Mouse (Mus musculus): ENCODE measurements around the gene Gm9903. TPM values are rescaled to one million over a fixed set of nuclear protein-coding genes. Genes with fewer than 3 reads are reported as not detected.

Gene Gm9903
- polyA plus RNA-seq, 1 experiment from 2014 or later = 0.12 TPM

- Histone ChIP-seq H3K9ac (ENCODE audit: low read depth, low read length) (peak overlapping the region; percentile 67), H3K4me1 (ENCODE audit: control insufficient read depth, low read depth, low read length) (peaks cover 59% of the 10 kb centered on the region), H3K4me3 (ENCODE audit: low read depth, low read length) (peak overlapping the region; percentile 83), H3K27me3 (ENCODE audit: control insufficient read depth, insufficient read depth, low read depth, low read length) (no peaks in the 10 kb centered on the region), H3K9me3 (replicated peaks; ENCODE audit: control insufficient read depth, low read length) (no peaks in the 10 kb centered on the region), H3K4me2 (ENCODE audit: low read depth, low read length) (peak overlapping the region; percentile 78), H3K27ac (ENCODE audit: low read length) (peak overlapping the region; percentile 81), H3K36me3 (ENCODE audit: control insufficient read depth, insufficient read depth) (peaks cover 37% of the 10 kb centered on the region)
- WGBS (ENCODE audit: insufficient replicate concordance) = 6% methylated on average over 9 of the region's 9 CpGs
- no peak for ATAC-seq (ENCODE audit: low read depth)
Observed at GRCm38 (mm10) chr5:33652783-33653173, 23.1 kb downstream of the Gm9903 start.

- Histone ChIP-seq H3K4me2 (ENCODE audit: low read depth, low read length) (no peak overlapping the region), H3K4me1 (ENCODE audit: control insufficient read depth, low read depth, low read length) (peaks cover 59% of the 10 kb centered on the region), H3K9ac (ENCODE audit: low read depth, low read length) (no peak overlapping the region), H3K27me3 (ENCODE audit: control insufficient read depth, insufficient read depth, low read depth, low read length) (no peaks in the 10 kb centered on the region), H3K9me3 (replicated peaks; ENCODE audit: control insufficient read depth, low read length) (no peaks in the 10 kb centered on the region), H3K4me3 (ENCODE audit: low read depth, low read length) (no peak overlapping the region), H3K27ac (ENCODE audit: low read length) (no peak overlapping the region), H3K36me3 (ENCODE audit: control insufficient read depth, insufficient read depth) (peaks cover 22% of the 10 kb centered on the region)
- 89% methylated on average over 13 of the region's 13 CpGs for WGBS (ENCODE audit: insufficient replicate concordance)
- no peak for ATAC-seq (ENCODE audit: low read depth)
Observed at GRCm38 (mm10) chr5:33654424-33654823, 24.7 kb downstream of the Gm9903 start.

- peaks cover 58% of the 10 kb centered on the region for H3K4me1 ChIP-seq (ENCODE audit: control insufficient read depth, low read depth, low read length)
Observed at GRCm38 (mm10) chr5:33655251-33655840, 25.6 kb downstream of the Gm9903 start.

GRCm38 (mm10) chr5:33656739-33657138, 27.0 kb downstream of the Gm9903 start:
- Histone ChIP-seq H3K4me3 (ENCODE audit: low read depth, low read length) (peak overlapping the region; percentile 94), H3K9ac (ENCODE audit: low read depth, low read length) (peak overlapping the region; percentile 94), H3K4me1 (ENCODE audit: control insufficient read depth, low read depth, low read length) (peaks cover 51% of the 10 kb centered on the region), H3K27me3 (ENCODE audit: control insufficient read depth, insufficient read depth, low read depth, low read length) (no peaks in the 10 kb centered on the region), H3K9me3 (replicated peaks; ENCODE audit: control insufficient read depth, low read length) (no peaks in the 10 kb centered on the region), H3K27ac (ENCODE audit: low read length) (peak overlapping the region; percentile 98), H3K4me2 (ENCODE audit: low read depth, low read length) (peak overlapping the region; percentile 95), H3K36me3 (ENCODE audit: control insufficient read depth, insufficient read depth) (peaks cover 29% of the 10 kb centered on the region)
- no peak for ATAC-seq (ENCODE audit: low read depth)
- WGBS (ENCODE audit: insufficient replicate concordance) = 8% methylated on average over 1 of the region's 1 CpGs

More at GRCm38 (mm10) chr5:33655251-33655840, 25.6 kb downstream of the Gm9903 start:
- H3K9ac ChIP-seq (ENCODE audit: low read depth, low read length) = no peak overlapping the region
- no peaks in the 10 kb centered on the region for H3K27me3 ChIP-seq (ENCODE audit: control insufficient read depth, insufficient read depth, low read depth, low read length)
- H3K36me3 ChIP-seq (ENCODE audit: control insufficient read depth, insufficient read depth) = peaks cover 18% of the 10 kb centered on the region
- H3K27ac ChIP-seq (ENCODE audit: low read length) = no peak overlapping the region
- WGBS (ENCODE audit: insufficient replicate concordance) = 82% methylated on average over 10 of the region's 10 CpGs
- no peak overlapping the region for H3K4me2 ChIP-seq (ENCODE audit: low read depth, low read length)
- H3K4me3 ChIP-seq (ENCODE audit: low read depth, low read length) = no peak overlapping the region
- no peak for ATAC-seq (ENCODE audit: low read depth)
- H3K9me3 ChIP-seq (replicated peaks; ENCODE audit: control insufficient read depth, low read length) = no peaks in the 10 kb centered on the region

GRCm38 (mm10) chr5:33657251-33657786, 27.6 kb downstream of the Gm9903 start:
- H3K9ac ChIP-seq (ENCODE audit: low read depth, low read length) = peak overlapping the region; percentile 94
- peak; percentile 30 for ATAC-seq (ENCODE audit: low read depth)
- H3K27me3 ChIP-seq (ENCODE audit: control insufficient read depth, insufficient read depth, low read depth, low read length) = no peaks in the 10 kb centered on the region
- H3K4me2 ChIP-seq (ENCODE audit: low read depth, low read length) = peak overlapping the region; percentile 95
- peak overlapping the region; percentile 94 for H3K4me3 ChIP-seq (ENCODE audit: low read depth, low read length)
- WGBS (ENCODE audit: insufficient replicate concordance) = under 1% methylated on average over 32 of the region's 32 CpGs
- peak overlapping the region; percentile 98 for H3K27ac ChIP-seq (ENCODE audit: low read length)
- peaks cover 51% of the 10 kb centered on the region for H3K4me1 ChIP-seq (ENCODE audit: control insufficient read depth, low read depth, low read length)
- H3K9me3 ChIP-seq (replicated peaks; ENCODE audit: control insufficient read depth, low read length) = no peaks in the 10 kb centered on the region
- peaks cover 34% of the 10 kb centered on the region for H3K36me3 ChIP-seq (ENCODE audit: control insufficient read depth, insufficient read depth)

GRCm38 (mm10) chr5:33657787-33658663, 28.3 kb downstream of the Gm9903 start, which contains the start of the genes Tacc3 and Tmem129:
Gene Tacc3, plus strand, starts transcription at chr5:33658128.
Gene Tmem129, minus strand, starts transcription at chr5:33658416.
- H3K4me3 ChIP-seq (ENCODE audit: low read depth, low read length) = peak within 1 kb of the TSS; percentile 94
- no peaks in the 10 kb centered on the region for H3K9me3 ChIP-seq (replicated peaks; ENCODE audit: control insufficient read depth, low read length)
- no peaks in the 10 kb centered on the region for H3K27me3 ChIP-seq (ENCODE audit: control insufficient read depth, insufficient read depth, low read depth, low read length)
- peak within 1 kb of the TSS; percentile 95 for H3K4me2 ChIP-seq (ENCODE audit: low read depth, low read length)
- ATAC-seq (ENCODE audit: low read depth) = peak; percentile 92
- WGBS (ENCODE audit: insufficient replicate concordance) = under 1% methylated on average over 60 of the region's 60 CpGs
- peaks cover 41% of the 10 kb centered on the region for H3K36me3 ChIP-seq (ENCODE audit: control insufficient read depth, insufficient read depth)
- peaks cover 47% of the 10 kb centered on the region for H3K4me1 ChIP-seq (ENCODE audit: control insufficient read depth, low read depth, low read length)
- H3K9ac ChIP-seq (ENCODE audit: low read depth, low read length) = peak within 1 kb of the TSS; percentile 94
- peak within 1 kb of the TSS; percentile 98 for H3K27ac ChIP-seq (ENCODE audit: low read length)

GRCm38 (mm10) chr5:33658664-33659050, 28.9 kb downstream of the Gm9903 start:
- WGBS (ENCODE audit: insufficient replicate concordance) = under 1% methylated on average over 26 of the region's 26 CpGs
- Histone ChIP-seq H3K4me2 (ENCODE audit: low read depth, low read length) (peak overlapping the region; percentile 74), H3K9ac (ENCODE audit: low read depth, low read length) (peak overlapping the region; percentile 90), H3K27ac (ENCODE audit: low read length) (peak overlapping the region; percentile 98), H3K4me3 (ENCODE audit: low read depth, low read length) (peak overlapping the region; percentile 94), H3K9me3 (replicated peaks; ENCODE audit: control insufficient read depth, low read length) (no peaks in the 10 kb centered on the region), H3K36me3 (ENCODE audit: control insufficient read depth, insufficient read depth) (peaks cover 44% of the 10 kb centered on the region), H3K4me1 (ENCODE audit: control insufficient read depth, low read depth, low read length) (peaks cover 41% of the 10 kb centered on the region), H3K27me3 (ENCODE audit: control insufficient read depth, insufficient read depth, low read depth, low read length) (no peaks in the 10 kb centered on the region)
- ATAC-seq (ENCODE audit: low read depth) = no peak

- no peak overlapping the region for H3K27ac ChIP-seq (ENCODE audit: low read length)
- no peak overlapping the region for H3K4me2 ChIP-seq (ENCODE audit: low read depth, low read length)
- H3K27me3 ChIP-seq (ENCODE audit: control insufficient read depth, insufficient read depth, low read depth, low read length) = no peaks in the 10 kb centered on the region
- no peaks in the 10 kb centered on the region for H3K9me3 ChIP-seq (replicated peaks; ENCODE audit: control insufficient read depth, low read length)
- no peaks in the 10 kb centered on the region for H3K4me1 ChIP-seq (ENCODE audit: control insufficient read depth, low read depth, low read length)
- peak; percentile 13; the same call in 1 of the 2 replicates for ATAC-seq (ENCODE audit: low read depth)
- H3K36me3 ChIP-seq (ENCODE audit: control insufficient read depth, insufficient read depth) = peaks cover 83% of the 10 kb centered on the region
- H3K9ac ChIP-seq (ENCODE audit: low read depth, low read length) = no peak overlapping the region
- H3K4me3 ChIP-seq (ENCODE audit: low read depth, low read length) = no peak overlapping the region
Observed at GRCm38 (mm10) chr5:33668223-33668622, 38.5 kb downstream of the Gm9903 start.
